Mouse (Mus musculus) bone marrow, adult 2 months (tissue): ENCODE results near the gene Slco2b1. TPM values are rescaled to one million over a fixed set of nuclear protein-coding genes. Genes with fewer than 3 reads are reported as not detected.

Experiments
- H3K27ac ChIP-seq: fragments of 200-500 bp; 2 replicates; pipeline ENCODE4 v1.5.1; 2012; ENCODE audit warnings: low read depth, mild to moderate bottlenecking, control low read depth, inconsistent platforms, low read length; ENCODE audit not compliant: control insufficient read depth, poor library complexity, insufficient read depth
- H3K4me1 ChIP-seq: fragments of 200-500 bp; 2 replicates; pipeline ENCODE4 v1.6.1; 2011; ENCODE audit warnings: low read length; ENCODE audit not compliant: control insufficient read depth, insufficient read depth
- H3K4me3 ChIP-seq: fragments of 200-500 bp; replicated peaks from 2 replicates; pipeline ENCODE3; 2011; ENCODE audit warnings: mild to moderate bottlenecking, low read depth, low read length, control low read depth; ENCODE audit not compliant: control insufficient read depth
- CTCF ChIP-seq: fragments of 200-500 bp; IDR thresholded peaks from 2 replicates; pipeline ENCODE4 v1.5.1; 2011; ENCODE audit warnings: low read length, control low read depth; ENCODE audit not compliant: control insufficient read depth, insufficient read depth
- POLR2A ChIP-seq: fragments of 200-500 bp; IDR thresholded peaks from 2 replicates; pipeline ENCODE4 v1.6.1; 2011; ENCODE audit warnings: low read depth, mild to moderate bottlenecking, control low read depth, low read length, borderline replicate concordance; ENCODE audit not compliant: control insufficient read depth
- WGBS: fragments of 180-500 bp; shearing (Covaris S2); methylation state at CpG from one replicate; pipeline ENCODE4 v1.1.7; 2018; 5-methylcytosine and 5-hydroxymethylcytosine counted together
- polyA plus RNA-seq: library from polyadenylated mRNA; stranded (reverse); fragments of >200 nt; gene quantifications from 2 replicates; pipeline ENCODE4 v1.2.4, GENCODE M21; 2011; ENCODE audit warnings: low replicate concordance; ENCODE audit not compliant: missing spikeins, insufficient read depth, insufficient read length

Gene Slco2b1
- polyA plus RNA-seq, 1 experiment = 5.0 TPM

- Histone ChIP-seq H3K4me1 (no peaks in the 10 kb centered on the region), H3K27ac (no peak overlapping the region), H3K4me3 (no peak overlapping the region)
- TF ChIP-seq POLR2A (no peak), CTCF (no peak)
- WGBS = 91% methylated on average over 16 of the region's 16 CpGs
Measured at GRCm38 (mm10) chr7:99667096-99667495, 44.0 kb downstream of the Slco2b1 start.

GRCm38 (mm10) chr7:99665731-99666452 lies 45.2 kb downstream of the Slco2b1 start:
- WGBS = 80% methylated on average over 10 of the region's 10 CpGs

GRCm38 (mm10) chr7:99664571-99665485 lies 46.3 kb downstream of the Slco2b1 start:
- H3K4me1 ChIP-seq = no peaks in the 10 kb centered on the region
- no peak overlapping the region for H3K27ac ChIP-seq
- no peak overlapping the region for H3K4me3 ChIP-seq
- 63% methylated on average over 11 of the region's 11 CpGs for WGBS
- TF ChIP-seq POLR2A (no peak), CTCF (no peak)

More at GRCm38 (mm10) chr7:99665731-99666452, 45.2 kb downstream of the Slco2b1 start:
- TF ChIP-seq CTCF = no peak
- no peak for TF ChIP-seq POLR2A
- Histone ChIP-seq H3K4me1 (no peaks in the 10 kb centered on the region), H3K27ac (no peak overlapping the region), H3K4me3 (no peak overlapping the region)

GRCm38 (mm10) chr7:99663507-99664220 lies 47.5 kb downstream of the Slco2b1 start:
- TF ChIP-seq POLR2A (no peak), CTCF (no peak)
- WGBS = 80% methylated on average over 9 of the region's 9 CpGs

GRCm38 (mm10) chr7:99662311-99662710 lies 48.8 kb downstream of the Slco2b1 start:
- H3K27ac ChIP-seq = no peak overlapping the region
- TF ChIP-seq CTCF (no peak), POLR2A (no peak)
- no peaks in the 10 kb centered on the region for H3K4me1 ChIP-seq
- H3K4me3 ChIP-seq = no peak overlapping the region
- WGBS = 58% methylated on average over 2 of the region's 2 CpGs

More at GRCm38 (mm10) chr7:99663507-99664220, 47.5 kb downstream of the Slco2b1 start:
- Histone ChIP-seq H3K4me1 (no peaks in the 10 kb centered on the region), H3K4me3 (no peak overlapping the region), H3K27ac (no peak overlapping the region)

- Histone ChIP-seq H3K4me1 (no peaks in the 10 kb centered on the region), H3K4me3 (no peak overlapping the region), H3K27ac (no peak overlapping the region)
- WGBS = 75% methylated on average over 14 of the region's 14 CpGs
- TF ChIP-seq CTCF (no peak), POLR2A (no peak)
Measured at GRCm38 (mm10) chr7:99661571-99662230, 49.4 kb downstream of the Slco2b1 start.

- 92% methylated on average over 9 of the region's 9 CpGs for WGBS
- Histone ChIP-seq H3K27ac (no peak overlapping the region), H3K4me1 (no peaks in the 10 kb centered on the region), H3K4me3 (no peak overlapping the region)
- TF ChIP-seq POLR2A = no peak
- TF ChIP-seq CTCF = no peak
Measured at GRCm38 (mm10) chr7:99661071-99661470, 50.1 kb downstream of the Slco2b1 start.
